Mouse (Mus musculus) small intestine, adult 2 months (tissue): ENCODE results near the gene Zfp719. TPM values are rescaled to one million over a fixed set of nuclear protein-coding genes. Genes with fewer than 3 reads are reported as not detected.

Source experiments
- H3K27ac ChIP-seq: fragments of 200-500 bp; 2 replicates; pipeline ENCODE4 v1.5.1; 2012; ENCODE audit warnings: low read depth, low read length, control low read depth, inconsistent platforms; ENCODE audit not compliant: insufficient read depth
- H3K27me3 ChIP-seq: fragments of 200-500 bp; 2 replicates; pipeline ENCODE4 v1.6.1; 2012; ENCODE audit warnings: mild to moderate bottlenecking, moderate library complexity, low read length, inconsistent platforms; ENCODE audit not compliant: control insufficient read depth, insufficient read depth
- H3K36me3 ChIP-seq: fragments of 200-500 bp; 2 replicates; pipeline ENCODE4 v1.6.1; 2012; ENCODE audit warnings: mild to moderate bottlenecking, low read length, control low read depth, inconsistent platforms; ENCODE audit not compliant: control insufficient read depth, insufficient read depth
- H3K4me1 ChIP-seq: fragments of 200-500 bp; 2 replicates; pipeline ENCODE4 v1.6.1; 2012; ENCODE audit warnings: low read length, inconsistent platforms, mixed read lengths; ENCODE audit not compliant: control insufficient read depth, insufficient read depth, insufficient read length
- H3K4me3 ChIP-seq: fragments of 200-500 bp; 2 replicates; pipeline ENCODE4 v1.5.1; 2012; ENCODE audit warnings: low read depth, mild to moderate bottlenecking, control low read depth, inconsistent platforms, low read length, moderate library complexity
- CTCF ChIP-seq: fragments of 200-500 bp; IDR thresholded peaks from 2 replicates; pipeline ENCODE4 v1.5.1; 2012; ENCODE audit warnings: low read depth, mild to moderate bottlenecking, control low read depth, inconsistent platforms, low read length, moderate library complexity, mixed read lengths; ENCODE audit not compliant: insufficient replicate concordance, insufficient read length; ENCODE audit errors: extremely low read depth
- POLR2A ChIP-seq: fragments of 200-500 bp; IDR thresholded peaks from 2 replicates; pipeline ENCODE4 v1.6.1; 2012; ENCODE audit warnings: low read depth, mild to moderate bottlenecking, control low read depth, inconsistent platforms, low read length, moderate library complexity
- WGBS: fragments of 180-500 bp; shearing (Covaris S2); methylation state at CpG from one replicate; pipeline ENCODE4 v1.1.7; 2018; 5-methylcytosine and 5-hydroxymethylcytosine counted together
- polyA plus RNA-seq: library from polyadenylated mRNA; depleted of rRNA; stranded (reverse); fragments of >200 nt; gene quantifications from 2 replicates; pipeline ENCODE4 v1.2.3, GENCODE M21; 2012

The Zfp719 gene
- polyA plus RNA-seq, 1 experiment: 0.91 TPM

- Histone ChIP-seq H3K27ac (peak overlapping the region; percentile 62), H3K36me3 (peaks cover 2% of the 10 kb centered on the region; the same call in 1 of the 2 replicates), H3K4me3 (peak overlapping the region; percentile 81), H3K4me1 (peaks cover 7% of the 10 kb centered on the region; the same call in 1 of the 2 replicates), H3K27me3 (no peaks in the 10 kb centered on the region)
- WGBS: under 1% methylated on average over 10 of the region's 10 CpGs
- TF ChIP-seq POLR2A (no peak), CTCF (no peak)
Observed at GRCm38 (mm10) chr7:43562651-43563070, 16.7 kb upstream of the Zfp719 start.

- 23% methylated on average over 6 of the region's 6 CpGs for WGBS
- H3K36me3 ChIP-seq: peaks cover 4% of the 10 kb centered on the region; the same call in 1 of the 2 replicates
- no peak overlapping the region for H3K27ac ChIP-seq
- H3K27me3 ChIP-seq: no peaks in the 10 kb centered on the region
- H3K4me1 ChIP-seq: peaks cover 7% of the 10 kb centered on the region; the same call in 1 of the 2 replicates
- TF ChIP-seq POLR2A (no peak), CTCF (no peak)
- peak overlapping the region; percentile 25 for H3K4me3 ChIP-seq
Observed at GRCm38 (mm10) chr7:43563300-43563699, 16.1 kb upstream of the Zfp719 start.

- Histone ChIP-seq H3K27me3 (no peaks in the 10 kb centered on the region), H3K36me3 (peaks cover 14% of the 10 kb centered on the region), H3K4me1 (no peaks in the 10 kb centered on the region), H3K4me3 (no peak overlapping the region), H3K27ac (no peak overlapping the region)
- WGBS: 93% methylated on average over 2 of the region's 2 CpGs
- no peak for TF ChIP-seq POLR2A
- TF ChIP-seq CTCF: no peak
Observed at GRCm38 (mm10) chr7:43571216-43571615, 8.2 kb upstream of the Zfp719 start.

- H3K4me1 ChIP-seq: peaks cover 3% of the 10 kb centered on the region
- H3K36me3 ChIP-seq: peaks cover 10% of the 10 kb centered on the region; the same call in 1 of the 2 replicates
- TF ChIP-seq POLR2A (no peak), CTCF (no peak)
- 61% methylated on average over 5 of the region's 5 CpGs for WGBS
- H3K4me3 ChIP-seq: 0 out of 2 replicates have a peak overlapping the region, but pooled peaks have one; percentile 9
- H3K27me3 ChIP-seq: no peaks in the 10 kb centered on the region
- no peak overlapping the region for H3K27ac ChIP-seq
Observed at GRCm38 (mm10) chr7:43580526-43580925, 1.1 kb downstream of the Zfp719 start.

GRCm38 (mm10) chr7:43584790-43585189 is 5.4 kb downstream of the Zfp719 start:
- Histone ChIP-seq H3K27me3 (no peaks in the 10 kb centered on the region), H3K36me3 (peaks cover 40% of the 10 kb centered on the region), H3K4me3 (no peak overlapping the region), H3K27ac (no peak overlapping the region), H3K4me1 (peaks cover 3% of the 10 kb centered on the region)
- WGBS: 88% methylated on average over 5 of the region's 5 CpGs
- TF ChIP-seq POLR2A (no peak), CTCF (no peak)

GRCm38 (mm10) chr7:43601884-43602283 is 22.5 kb downstream of the Zfp719 start:
- 0 out of 2 replicates have a peak, but pooled peaks cover 3% of the 10 kb centered on the region for H3K27me3 ChIP-seq
- no peaks in the 10 kb centered on the region for H3K36me3 ChIP-seq
- H3K4me3 ChIP-seq: no peak overlapping the region
- H3K27ac ChIP-seq: no peak overlapping the region
- TF ChIP-seq CTCF: no peak
- TF ChIP-seq POLR2A: no peak
- 26% methylated on average over 5 of the region's 5 CpGs for WGBS
- H3K4me1 ChIP-seq: no peaks in the 10 kb centered on the region; the same call in 1 of the 2 replicates

GRCm38 (mm10) chr7:43606896-43607742 is 27.7 kb downstream of the Zfp719 start, which contains the start of gene Zfp819:
TSS of gene Zfp819 (plus strand) at chr7:43607169.
- Histone ChIP-seq H3K27me3 (no peaks in the 10 kb centered on the region; the same call in 1 of the 2 replicates), H3K4me3 (peak within 1 kb of the TSS; percentile 31), H3K36me3 (no peaks in the 10 kb centered on the region), H3K4me1 (peaks cover 5% of the 10 kb centered on the region), H3K27ac (no peak within 1 kb of the TSS)
- WGBS: 15% methylated on average over 41 of the region's 41 CpGs
- TF ChIP-seq POLR2A: no peak
- no peak for TF ChIP-seq CTCF
